Mouse (Mus musculus) layer of hippocampus, adult 2 months (tissue): Measurements from ENCODE around the gene Stag2. TPM values are rescaled to one million over a fixed set of nuclear protein-coding genes. Genes with fewer than 3 reads are reported as not detected.
A peak's percentile ranks its signal among the peaks of the same experiment; 100 is the strongest.

Experiments used
- DNase-seq, 2 experiments: peaks; one replicate each; pipeline ENCODE4 v3.0.0; 2022; ENCODE audit warnings: low spot score in 2 of 2
- H3K27ac ChIP-seq: fragments of 200-600 bp; 2 replicates; pipeline ENCODE4 v1.8.1; 2022
- H3K4me3 ChIP-seq: fragments of 200-600 bp; 2 replicates; pipeline ENCODE4 v1.8.1; 2022; ENCODE audit warnings: mild to moderate bottlenecking
- CTCF ChIP-seq: fragments of 200-600 bp; conservative IDR thresholded peaks from 2 replicates; pipeline ENCODE4 v1.8.1; 2022; ENCODE audit warnings: antibody characterized with exemption, mild to moderate bottlenecking, moderate library complexity
- total RNA-seq, 2 experiments: library from RNA; stranded (reverse); gene quantifications; 2 replicates each; pipeline ENCODE4 v1.2.3; 2021

Gene Stag2
- total RNA-seq, 2 experiments from 2014 or later = 49.6 to 53.4 TPM

DNA sequence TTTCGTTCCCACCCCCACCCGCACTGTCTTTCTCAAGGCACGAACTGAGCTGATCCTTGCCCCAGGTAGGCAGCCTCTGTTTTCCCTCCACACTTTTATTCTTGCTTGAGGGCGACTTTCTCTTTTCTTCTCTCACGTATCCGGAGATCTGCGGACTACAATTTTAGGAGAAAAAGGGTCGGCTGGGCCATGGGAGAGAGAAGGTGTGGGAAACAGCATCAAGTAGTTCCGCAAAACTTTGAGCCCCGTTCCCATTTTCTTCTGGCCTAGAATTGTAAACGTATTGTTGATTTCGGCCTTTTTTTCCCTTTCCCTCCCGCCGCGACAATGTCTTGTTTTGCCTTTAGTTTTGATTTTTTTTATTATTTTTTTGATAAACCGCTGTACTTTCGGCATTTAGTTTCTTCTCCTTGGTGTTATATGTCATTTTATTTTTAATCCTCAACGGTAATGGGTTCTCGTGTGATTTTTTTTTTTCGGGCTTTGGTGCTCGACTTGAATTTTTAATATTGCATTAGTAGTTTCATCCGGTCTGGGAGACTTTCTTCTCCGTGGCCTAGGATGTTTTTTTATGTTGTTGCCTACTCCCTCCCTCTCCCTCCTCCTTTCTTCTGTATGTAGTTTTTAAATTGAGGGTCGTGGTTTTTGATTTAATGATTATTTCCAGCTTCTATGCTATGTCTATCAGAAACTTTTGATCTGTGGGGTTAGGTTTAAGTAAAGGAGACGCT, 2.1 kb downstream of the Stag2 start:
- Histone ChIP-seq H3K27ac (peak overlapping the region; percentile 89), H3K4me3 (peak overlapping the region; percentile 63)
- TF ChIP-seq CTCF = no peak
- DNase-seq = no peak

DNA sequence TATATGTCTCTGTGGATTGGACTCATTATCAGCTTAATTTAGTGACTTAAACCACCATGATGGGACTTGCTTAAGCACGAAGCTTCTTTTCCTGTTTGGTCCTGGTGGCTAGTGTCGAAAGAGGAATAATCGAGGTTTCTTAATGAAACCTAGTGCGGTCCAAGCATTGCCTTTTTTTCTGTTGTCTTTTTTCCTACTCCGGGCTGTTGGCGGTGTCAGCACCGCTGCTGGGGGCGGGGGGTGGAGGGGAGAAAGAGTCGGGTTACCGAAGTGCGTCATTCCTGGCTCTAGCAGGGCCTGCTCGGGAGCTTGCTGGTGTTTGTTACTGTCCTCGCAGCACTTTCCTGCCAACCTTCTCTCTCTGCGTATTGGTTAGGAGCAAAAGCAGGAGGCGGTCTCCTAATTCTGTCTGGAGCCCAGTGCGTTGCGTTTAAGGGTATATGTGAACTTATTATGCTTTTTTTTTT, 2.8 kb downstream of the Stag2 start:
- peak; percentile 70 to 80 for DNase-seq
- Histone ChIP-seq H3K27ac (peak overlapping the region; percentile 89), H3K4me3 (peak overlapping the region; percentile 63)
- TF ChIP-seq CTCF = no peak

DNA sequence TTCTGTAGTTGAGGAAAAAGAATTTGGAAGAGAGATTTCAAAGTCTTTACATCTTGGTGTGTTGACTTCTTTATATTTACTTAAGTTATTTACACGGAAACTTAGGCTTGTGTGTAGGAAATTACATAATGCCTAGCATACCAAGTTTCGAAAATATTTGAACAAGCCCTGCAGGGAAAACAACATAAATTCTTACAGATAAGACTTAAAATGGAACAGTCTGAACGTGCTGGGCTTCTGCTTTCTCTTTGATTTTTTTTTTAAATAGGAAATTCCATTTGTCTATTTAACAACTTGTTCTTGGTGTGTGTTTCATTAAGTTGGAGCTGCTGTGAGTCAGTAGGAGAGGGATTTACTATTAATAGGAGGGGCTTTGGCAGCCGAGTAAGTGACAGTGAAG, 3.9 kb downstream of the Stag2 start:
- no peak for DNase-seq
- H3K27ac ChIP-seq = peak overlapping the region; percentile 89; the same call in 1 of the 2 replicates
- peak overlapping the region; percentile 63; the same call in 1 of the 2 replicates for H3K4me3 ChIP-seq
- no peak for TF ChIP-seq CTCF

DNA sequence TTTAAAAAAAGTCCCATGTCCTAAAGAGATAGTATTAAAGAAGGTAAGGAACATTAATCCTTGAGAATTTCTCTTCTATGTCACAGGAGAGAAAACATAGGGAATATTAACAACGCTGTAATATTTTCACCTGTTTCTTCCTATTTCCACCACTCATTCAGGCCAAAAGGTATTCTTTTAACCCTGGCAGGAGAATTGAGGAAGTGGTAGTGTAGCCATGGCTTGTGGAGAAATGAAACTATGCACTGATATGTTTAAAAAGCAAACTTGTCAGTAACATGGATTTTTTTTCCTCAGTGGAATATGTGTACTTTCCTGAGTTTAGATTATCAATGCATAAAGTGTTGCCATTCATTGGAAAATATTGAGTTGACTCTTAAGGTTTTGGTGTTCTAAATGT, 16.3 kb downstream of the Stag2 start:
- Histone ChIP-seq H3K27ac (no peak overlapping the region), H3K4me3 (no peak overlapping the region)
- TF ChIP-seq CTCF = no peak
- no peak for DNase-seq

DNA sequence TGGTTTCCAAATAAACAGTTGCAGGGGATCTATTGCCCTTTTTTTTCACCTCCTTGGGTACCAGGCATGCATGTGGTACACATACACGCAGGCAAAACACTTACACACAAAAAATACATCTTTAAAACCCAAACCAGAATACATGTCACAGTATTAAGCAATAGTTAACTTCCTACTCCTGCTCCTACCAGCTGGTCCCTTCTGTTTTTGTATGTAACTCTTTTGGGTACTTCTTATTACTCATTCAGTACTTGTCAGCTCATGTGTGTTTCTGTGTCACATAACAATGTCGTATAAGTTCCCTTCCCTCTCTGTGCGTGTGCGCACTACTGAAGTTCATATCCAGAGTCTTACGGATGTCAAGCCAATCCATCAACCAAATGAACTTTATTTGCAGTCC, 21.7 kb downstream of the Stag2 start:
- Histone ChIP-seq H3K4me3 (no peak overlapping the region), H3K27ac (no peak overlapping the region)
- TF ChIP-seq CTCF = no peak
- DNase-seq = no peak

DNA sequence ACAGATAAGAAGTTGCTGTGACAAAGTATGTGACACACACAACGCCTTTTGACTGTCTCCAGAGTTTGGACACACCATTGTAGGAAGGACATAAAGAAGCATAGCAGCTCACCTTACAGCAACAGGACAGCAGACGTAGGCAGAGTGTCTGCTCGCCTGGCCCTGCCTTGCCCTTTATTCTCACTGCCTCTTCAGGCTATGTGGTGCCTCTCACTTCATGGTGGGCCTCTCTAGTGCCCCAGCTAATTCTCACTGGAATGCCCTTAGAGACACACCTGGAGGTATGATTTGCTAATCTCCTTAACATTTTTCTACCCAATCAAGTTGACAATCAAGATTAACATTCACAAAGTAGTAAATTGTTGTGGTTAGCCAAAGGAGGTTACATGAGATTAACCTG, 38.5 kb downstream of the Stag2 start:
- no peak overlapping the region for H3K27ac ChIP-seq
- DNase-seq = no peak
- no peak for TF ChIP-seq CTCF
- no peak overlapping the region for H3K4me3 ChIP-seq

DNA sequence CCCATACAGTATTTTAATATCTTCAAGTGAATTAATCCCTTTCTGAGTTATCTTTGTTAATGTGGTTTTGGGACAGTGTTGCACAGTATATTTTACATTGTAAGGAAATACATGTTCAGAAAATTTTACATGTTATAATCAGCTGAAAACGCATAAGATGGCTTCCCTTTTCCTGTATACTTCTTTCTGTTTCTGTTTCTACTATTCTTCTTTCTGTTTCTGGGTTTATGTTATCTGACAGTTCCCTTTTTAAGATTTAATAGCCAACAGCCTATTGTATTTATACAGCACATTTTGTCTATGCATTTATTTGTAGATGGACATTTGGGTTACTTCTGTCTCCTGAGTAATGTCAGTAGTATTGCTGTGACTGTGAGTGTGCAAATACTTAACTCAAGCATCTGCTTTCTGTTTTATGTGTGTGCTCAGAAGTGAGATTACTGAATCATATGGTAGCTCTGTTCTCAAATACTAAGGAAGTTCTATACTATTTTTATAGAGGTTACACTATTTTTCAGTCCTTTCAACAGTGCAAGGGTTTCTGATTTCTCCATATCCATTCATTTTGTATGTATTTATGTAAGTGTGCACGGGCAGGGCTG, 39.8 kb downstream of the Stag2 start:
- no peak for DNase-seq
- Histone ChIP-seq H3K27ac (no peak overlapping the region), H3K4me3 (no peak overlapping the region)
- TF ChIP-seq CTCF = no peak

DNA sequence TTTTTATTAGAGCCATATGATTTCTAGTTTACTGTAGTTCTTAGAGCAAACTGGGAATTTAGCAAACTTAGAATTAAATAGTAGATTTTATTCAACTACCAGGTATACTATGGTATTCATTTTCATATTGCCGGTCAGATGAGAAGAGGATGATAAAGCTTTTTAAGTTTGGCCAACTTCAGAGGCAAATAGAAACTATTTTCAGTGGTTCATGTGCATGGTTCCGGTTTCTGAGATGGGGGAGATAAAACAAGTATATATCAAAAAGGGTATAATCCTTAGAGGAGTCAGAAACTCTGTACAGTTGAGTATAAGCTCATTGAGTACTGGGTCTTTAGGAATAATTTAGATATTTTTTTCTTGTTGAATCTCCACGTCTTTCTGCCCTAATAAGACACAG, 45.5 kb downstream of the Stag2 start:
- DNase-seq = no peak
- no peak overlapping the region for H3K27ac ChIP-seq
- TF ChIP-seq CTCF = no peak
- no peak overlapping the region for H3K4me3 ChIP-seq

DNA sequence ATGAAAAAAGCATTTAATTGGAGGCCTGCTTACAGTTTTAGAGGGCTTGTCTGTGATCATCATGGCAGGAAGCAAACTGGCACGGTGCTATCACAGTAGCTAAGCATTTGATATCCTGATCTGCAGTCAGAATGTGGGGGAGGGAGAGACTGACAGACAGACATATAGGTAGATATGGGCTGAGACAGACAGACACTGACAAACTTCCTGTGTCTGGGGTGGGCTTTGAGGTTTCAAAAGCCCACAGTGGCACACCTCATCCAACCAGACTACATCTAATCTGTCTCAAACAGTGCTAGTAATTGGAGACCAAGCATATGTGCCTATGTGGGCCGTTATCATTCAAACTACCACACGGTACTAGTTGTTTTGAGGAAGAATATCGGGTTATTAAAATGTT, 53.4 kb downstream of the Stag2 start:
- H3K27ac ChIP-seq = no peak overlapping the region
- no peak for DNase-seq
- no peak overlapping the region for H3K4me3 ChIP-seq
- no peak for TF ChIP-seq CTCF

DNA sequence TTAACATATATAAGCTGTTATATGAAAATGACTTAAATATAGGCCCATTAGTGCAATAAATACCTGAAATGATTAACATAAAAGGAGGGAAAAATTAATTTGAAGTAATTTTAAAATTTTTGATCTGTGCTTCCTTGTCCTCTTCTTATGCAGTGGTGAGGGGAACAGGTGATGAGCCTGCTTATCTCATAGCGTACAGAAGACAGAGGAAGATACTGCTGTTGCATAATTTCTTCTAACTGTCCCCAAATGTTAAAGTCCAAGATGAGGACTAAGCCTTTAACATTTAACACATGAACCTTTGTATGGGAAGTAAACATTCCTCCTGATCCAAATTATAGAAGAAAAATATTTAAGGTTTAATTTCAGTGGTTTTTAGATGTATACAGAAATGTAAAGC, 66.6 kb downstream of the Stag2 start:
- H3K27ac ChIP-seq = no peak overlapping the region
- no peak overlapping the region for H3K4me3 ChIP-seq
- DNase-seq = no peak
- TF ChIP-seq CTCF = no peak

DNA sequence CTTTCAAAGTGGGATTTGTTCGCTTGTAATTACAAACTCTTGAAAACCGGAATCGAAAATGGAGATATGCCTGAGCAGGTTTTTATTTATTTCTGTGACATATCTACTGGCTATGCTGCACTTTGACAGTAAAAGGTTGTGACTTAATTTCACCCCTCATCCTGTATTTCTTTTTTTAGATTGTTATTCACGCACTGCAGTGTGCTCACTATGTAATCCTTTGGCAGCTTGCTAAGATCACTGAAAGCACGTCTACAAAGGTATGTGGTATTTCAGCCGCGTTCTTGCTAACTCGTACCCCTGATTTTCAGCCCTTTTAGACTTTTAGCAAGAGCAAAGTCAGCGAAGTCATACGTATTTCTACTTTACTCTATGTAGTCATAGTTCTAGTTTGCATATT, 101.2 kb downstream of the Stag2 start:
- DNase-seq = no peak
- no peak for TF ChIP-seq CTCF
- no peak overlapping the region for H3K27ac ChIP-seq
- H3K4me3 ChIP-seq = no peak overlapping the region

DNA sequence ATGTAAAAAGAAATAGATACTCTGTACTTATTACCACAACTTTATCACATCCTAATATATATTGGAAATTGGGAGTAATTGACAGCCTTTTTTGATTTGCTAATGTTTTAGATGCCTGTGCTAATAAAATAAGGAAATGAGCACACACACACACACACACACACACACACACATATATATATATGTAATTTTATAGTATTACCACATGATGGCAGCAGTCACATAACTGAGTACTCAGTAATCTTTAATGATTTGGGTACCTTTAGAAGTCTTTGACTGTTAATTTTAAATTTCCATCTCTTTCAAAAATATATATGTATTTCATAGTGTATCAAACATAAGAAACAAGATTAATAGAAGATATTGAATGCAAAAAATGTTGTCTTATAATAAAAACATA, 123.6 kb downstream of the Stag2 start:
- no peak overlapping the region for H3K27ac ChIP-seq
- DNase-seq = no peak
- no peak overlapping the region for H3K4me3 ChIP-seq
- peak; percentile 60 for TF ChIP-seq CTCF

DNA sequence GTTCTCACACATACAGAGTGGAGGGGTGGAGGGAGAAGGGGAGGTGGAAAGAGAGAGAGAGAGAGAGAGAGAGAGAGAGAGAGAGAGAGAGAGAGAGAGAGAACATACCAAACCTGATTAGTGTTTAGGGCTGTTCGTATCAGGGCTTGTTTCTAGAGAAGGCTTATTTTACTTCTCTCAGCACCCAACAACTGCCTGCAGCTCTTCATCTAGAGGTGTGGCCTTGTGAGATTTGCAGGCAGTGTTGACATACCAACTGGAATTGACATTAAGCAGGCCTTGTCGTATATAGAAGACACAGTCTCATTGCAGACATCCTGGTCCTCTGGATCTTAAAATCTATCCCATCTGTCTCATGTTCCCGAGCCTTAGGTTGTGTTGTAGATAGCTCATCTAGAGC, 141.1 kb downstream of the Stag2 start:
- DNase-seq = no peak

DNA sequence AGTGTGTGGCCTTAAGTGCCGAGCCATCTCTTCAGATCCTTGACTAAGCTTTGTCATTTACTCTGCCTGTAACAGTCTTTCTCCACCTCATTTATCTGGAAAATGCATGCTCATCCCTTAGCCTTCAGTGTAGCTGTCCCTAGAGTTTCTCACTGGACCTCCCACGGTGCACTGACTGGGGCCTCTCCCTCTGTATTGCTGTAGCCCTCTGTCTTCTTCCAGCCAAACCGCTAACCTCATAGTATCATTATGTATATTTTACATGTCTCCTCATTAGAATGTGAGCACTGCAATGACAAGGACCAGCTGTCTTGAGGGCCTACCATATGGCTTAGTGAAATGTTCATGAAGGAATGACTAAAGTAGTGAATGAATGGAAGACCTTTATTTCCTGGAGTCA, 166.1 kb downstream of the Stag2 start:
- TF ChIP-seq CTCF = no peak
- no peak for DNase-seq
- no peak overlapping the region for H3K4me3 ChIP-seq
- H3K27ac ChIP-seq = no peak overlapping the region

More for the DNA sequence above, 141.1 kb downstream of the Stag2 start:
- TF ChIP-seq CTCF = no peak
- no peak overlapping the region for H3K27ac ChIP-seq
- no peak overlapping the region for H3K4me3 ChIP-seq

DNA sequence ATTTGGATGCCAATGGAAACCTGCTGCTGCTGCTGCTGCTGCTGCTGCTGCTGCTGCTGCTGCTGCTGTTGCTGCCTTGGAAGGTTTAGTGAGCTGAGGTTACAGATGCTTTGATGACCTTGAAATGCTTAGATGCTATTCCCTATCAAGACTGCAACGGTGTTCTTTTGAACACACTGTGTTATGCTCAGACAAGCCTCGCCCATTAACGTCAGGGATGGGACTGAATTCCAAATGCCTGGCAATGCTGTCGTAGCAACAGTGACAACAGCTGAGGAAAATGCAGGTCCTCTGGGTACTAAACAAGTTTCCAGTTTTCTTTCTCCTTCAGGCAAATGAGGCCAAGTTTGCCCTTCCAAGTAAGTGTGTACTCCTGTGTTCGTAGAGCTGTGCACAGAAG, 171.3 kb downstream of the Stag2 start:
- TF ChIP-seq CTCF = no peak
- no peak overlapping the region for H3K27ac ChIP-seq
- no peak overlapping the region for H3K4me3 ChIP-seq
- DNase-seq = no peak
